Mouse (Mus musculus) ES-E14 (cell line): ENCODE results near the gene Dclk1. TPM values are rescaled to one million over a fixed set of nuclear protein-coding genes. Genes with fewer than 3 reads are reported as not detected.

Source experiments
- DNase-seq: peaks from one replicate; pipeline ENCODE4 v3.0.0-alpha.2; 2013; ENCODE audit warnings: low read depth, low spot score
- H3K27ac ChIP-seq: 2 replicates; pipeline ENCODE4 v1.5.1; 2012; ENCODE audit warnings: low read depth, mild to moderate bottlenecking, low read length, moderate library complexity, mixed read lengths; ENCODE audit not compliant: poor library complexity, insufficient read depth, severe bottlenecking
- H3K36me3 ChIP-seq: 2 replicates; pipeline ENCODE4 v1.6.1; 2012; ENCODE audit warnings: mild to moderate bottlenecking, low read length, moderate library complexity, mixed read lengths; ENCODE audit not compliant: control insufficient read depth, poor library complexity, insufficient read depth, severe bottlenecking
- H3K4me1 ChIP-seq, 2 experiments: fragments of 150-350 bp in 1 of 2; sonication (generic) in 1 of 2; 2 replicates each; pipeline ENCODE4 v1.6.1; 2012; ENCODE audit warnings: low read length in 2 of 2, mild to moderate bottlenecking in 1 of 2, mixed read lengths in 1 of 2; ENCODE audit not compliant: control insufficient read depth in 2 of 2, insufficient read depth in 2 of 2, poor library complexity in 1 of 2
- H3K4me3 ChIP-seq, 2 experiments: fragments of 150-350 bp in 1 of 2; sonication (generic) in 1 of 2; 2 replicates each; pipeline ENCODE4 v1.5.1; 2012; ENCODE audit warnings: low read length in 2 of 2, low read depth in 1 of 2, mild to moderate bottlenecking in 1 of 2, mixed read lengths in 1 of 2; ENCODE audit not compliant: insufficient read depth in 1 of 2, poor library complexity in 1 of 2, severe bottlenecking in 1 of 2
- H3K9ac ChIP-seq: 2 replicates; pipeline ENCODE4 v1.6.1; 2012; ENCODE audit warnings: low read depth, mild to moderate bottlenecking, low read length, mixed read lengths; ENCODE audit not compliant: poor library complexity, insufficient read depth, severe bottlenecking
- H3K9me3 ChIP-seq: fragments of 150-350 bp; sonication (generic); 2 replicates; pipeline ENCODE4 v1.6.1; 2012; ENCODE audit warnings: low read depth, mild to moderate bottlenecking, low read length; ENCODE audit not compliant: control insufficient read depth, insufficient read depth
- CHD2 ChIP-seq: IDR thresholded peaks from 2 replicates; pipeline ENCODE4 v1.6.1; 2014; ENCODE audit warnings: mild to moderate bottlenecking, low read depth, low read length, inconsistent platforms
- HCFC1 ChIP-seq: IDR thresholded peaks from 2 replicates; pipeline ENCODE4 v1.6.1; 2012; ENCODE audit warnings: low read length, inconsistent platforms, borderline replicate concordance; ENCODE audit not compliant: insufficient read depth
- MAFK ChIP-seq: IDR thresholded peaks from 2 replicates; pipeline ENCODE4 v1.6.1; 2014; ENCODE audit warnings: mild to moderate bottlenecking, low read depth, low read length, inconsistent platforms; ENCODE audit not compliant: insufficient read depth
- ZC3H11A ChIP-seq: IDR thresholded peaks from 2 replicates; pipeline ENCODE4 v1.6.1; 2012; ENCODE audit warnings: low read depth, mild to moderate bottlenecking, inconsistent platforms, low read length, borderline replicate concordance
- ZNF384 ChIP-seq: IDR thresholded peaks from 2 replicates; pipeline ENCODE4 v1.6.1; 2012; ENCODE audit warnings: low read depth, low read length, inconsistent platforms
- in situ Hi-C, 2 experiments: fragments of 600-800 bp; cut with MboI; formaldehyde crosslinking; loops; one replicate each; pipeline ENCODE4 v1.15.1; 2025; ENCODE audit warnings: low sequenced_read_pairs in 2 of 2, inconsistent platforms in 1 of 2; ENCODE audit not compliant: unreplicated experiment in 2 of 2
- total RNA-seq: library from RNA; depleted of rRNA; stranded (reverse); fragments of 300-350 nt; gene quantifications from 2 replicates; pipeline ENCODE4 v1.2.3, GENCODE M21; 2012

Gene Dclk1
- total RNA-seq, 1 experiment: 1.7 TPM

DNA sequence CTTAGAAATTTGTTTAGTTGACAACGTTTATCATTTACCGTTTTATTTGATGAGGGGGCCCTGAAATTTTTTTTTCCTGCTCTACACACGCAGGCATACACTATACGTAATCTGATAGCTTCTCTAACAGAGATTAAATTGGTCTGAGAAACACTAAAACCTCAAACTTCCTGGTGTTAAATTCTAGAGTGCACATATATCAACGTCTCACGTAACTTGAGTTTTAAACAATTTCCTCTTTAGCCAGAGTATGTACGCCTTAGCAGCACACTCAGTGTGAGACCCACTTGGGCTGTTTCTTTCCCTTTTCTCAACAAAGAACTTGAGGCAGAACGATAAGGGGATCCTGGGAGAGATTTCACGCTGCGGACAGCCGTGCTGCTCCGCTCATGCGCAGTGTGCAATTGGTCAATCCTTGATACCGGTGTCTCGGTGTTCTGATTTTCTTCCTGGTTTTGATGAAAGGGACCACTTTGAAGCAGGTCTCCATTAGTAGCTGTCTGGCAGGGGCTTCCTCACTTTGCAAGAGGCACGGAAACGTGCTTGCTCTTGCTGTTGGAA, 275.4 kb downstream of the Dclk1 start:
- H3K9ac ChIP-seq: no peak overlapping the region

DNA sequence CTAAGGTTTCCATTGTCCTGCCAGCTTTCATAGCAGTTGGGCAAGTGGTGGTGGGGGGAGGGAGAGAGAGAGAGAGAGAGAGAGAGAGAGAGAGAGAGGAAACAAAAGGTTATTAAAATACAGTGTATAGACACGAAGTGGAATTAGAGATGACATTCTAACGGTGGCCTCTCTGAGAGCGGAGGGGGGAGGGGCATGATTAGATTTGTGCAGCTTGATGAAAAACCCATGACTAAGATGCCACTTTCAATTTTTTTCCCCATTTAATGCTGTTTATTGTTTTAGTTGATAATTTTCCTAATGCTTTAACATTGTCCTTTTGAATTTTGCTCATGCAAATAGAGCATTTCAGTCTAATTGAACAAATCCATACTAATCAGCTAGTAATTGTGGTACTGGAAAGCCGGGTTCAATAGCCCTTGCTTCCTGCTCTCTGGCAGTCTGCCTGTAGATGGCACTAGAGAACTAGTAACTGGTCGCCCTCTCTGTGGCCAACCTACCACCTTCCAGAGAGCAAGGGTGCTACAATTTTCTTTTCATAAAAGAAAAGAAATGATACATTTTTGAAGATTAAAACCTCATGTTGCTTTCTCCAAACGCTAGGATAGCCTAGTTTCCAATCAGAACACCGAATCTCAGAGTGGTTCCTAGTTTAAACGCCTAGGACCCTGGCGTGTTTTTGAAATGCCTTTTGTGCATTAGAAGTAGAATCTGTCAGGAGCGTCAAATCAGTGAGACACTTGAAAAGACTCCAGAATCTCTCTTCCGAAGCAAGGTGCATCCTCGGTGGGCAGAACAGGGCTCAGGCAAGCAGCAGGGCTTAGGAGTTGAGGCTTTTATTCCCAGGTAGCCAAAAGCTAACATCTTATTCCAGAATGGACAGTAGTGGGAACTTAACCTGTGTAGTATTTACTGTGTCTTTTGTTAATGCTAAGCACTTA, 278.3 kb downstream of the Dclk1 start:
- no peaks in the 10 kb centered on the region; a peak in 1 of 4 replicates for H3K4me1 ChIP-seq
- in situ Hi-C loops: no loop called here
- peak; percentile 54 for DNase-seq

More for the DNA sequence above, 275.4 kb downstream of the Dclk1 start:
- H3K9me3 ChIP-seq: no peaks in the 10 kb centered on the region
- no peaks in the 10 kb centered on the region for H3K36me3 ChIP-seq
- H3K4me1 ChIP-seq: no peaks in the 10 kb centered on the region
- in situ Hi-C loops: no loop called here
- H3K27ac ChIP-seq: no peak overlapping the region
- DNase-seq: no peak
- TF ChIP-seq CHD2 (no peak), HCFC1 (no peak), MAFK (no peak), ZNF384 (no peak)
- no peak overlapping the region for H3K4me3 ChIP-seq

DNA sequence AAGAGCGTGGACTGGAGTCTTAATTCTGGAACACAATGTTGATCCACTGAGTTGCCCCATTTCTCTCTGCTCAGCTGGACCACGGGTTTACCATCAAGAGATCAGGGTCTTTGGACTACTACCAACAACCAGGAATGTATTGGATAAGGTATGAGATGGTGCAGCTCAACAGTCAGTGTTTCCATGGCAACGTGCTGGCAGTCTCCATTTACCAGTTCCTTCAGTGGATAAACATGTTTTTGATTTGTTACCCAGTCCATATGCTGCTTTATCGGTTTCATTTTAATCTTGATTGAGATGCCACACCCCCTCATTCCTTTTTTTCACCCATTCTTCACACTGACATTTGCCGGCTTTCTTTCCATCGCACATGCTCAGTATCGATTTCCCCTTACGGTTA, 279.6 kb downstream of the Dclk1 start:
- no peaks in the 10 kb centered on the region; a peak in 1 of 4 replicates for H3K4me1 ChIP-seq
- H3K9ac ChIP-seq: no peak overlapping the region
- TF ChIP-seq MAFK (no peak), ZC3H11A (no peak), ZNF384 (no peak)
- in situ Hi-C loops: no loop called here
- H3K9me3 ChIP-seq: no peaks in the 10 kb centered on the region
- no peak for DNase-seq
- H3K27ac ChIP-seq: no peak overlapping the region
- no peaks in the 10 kb centered on the region for H3K36me3 ChIP-seq
- H3K4me3 ChIP-seq: no peak overlapping the region

More for the DNA sequence above, 278.3 kb downstream of the Dclk1 start:
- no peak for TF ChIP-seq CHD2
- peak; percentile 65; the same call in 1 of the 2 replicates for TF ChIP-seq ZC3H11A
- no peak overlapping the region for H3K27ac ChIP-seq
- no peaks in the 10 kb centered on the region for H3K36me3 ChIP-seq
- no peaks in the 10 kb centered on the region for H3K9me3 ChIP-seq
- no peak overlapping the region for H3K4me3 ChIP-seq
- H3K9ac ChIP-seq: no peak overlapping the region

GRCm38 (mm10) chr3:55523224-55523623, 281.1 kb downstream of the Dclk1 start:
- Histone ChIP-seq H3K4me3 (no peak overlapping the region), H3K9me3 (no peaks in the 10 kb centered on the region), H3K9ac (no peak overlapping the region), H3K4me1 (no peaks in the 10 kb centered on the region; a peak in 1 of 4 replicates), H3K36me3 (no peaks in the 10 kb centered on the region), H3K27ac (no peak overlapping the region)
- no peak for DNase-seq
- in situ Hi-C loops: no loop called here
- TF ChIP-seq HCFC1 (no peak), MAFK (no peak)
